Mouse (Mus musculus): ENCODE measurements around the gene Nsg2.

GRCm38 (mm10) chr11:32018201-32018600, 17.9 kb downstream of the Nsg2 start:
- no peak for TF ChIP-seq CTCF (IDR thresholded peaks at IDR 0.05; ENCODE audit: extremely low read depth, insufficient read depth, low read length)
- no peak for TF ChIP-seq POLR2A (IDR thresholded peaks at IDR 0.05; ENCODE audit: extremely low read depth, insufficient read depth, low read length)

Measured in cortical plate, adult 2 months (tissue).